Mouse (Mus musculus) E14TG2a.4 (cell line): Measurements from ENCODE around the gene Prrg2.

Experiments used
- CTCF ChIP-seq: conservative IDR thresholded peaks from 2 replicates; pipeline ENCODE4 v1.5.1; 2014; ENCODE audit warnings: low read length
- NANOG ChIP-seq: IDR thresholded peaks from 2 replicates; pipeline ENCODE4 v1.6.1; 2014; ENCODE audit warnings: borderline replicate concordance, low read length, mixed read lengths

DNA sequence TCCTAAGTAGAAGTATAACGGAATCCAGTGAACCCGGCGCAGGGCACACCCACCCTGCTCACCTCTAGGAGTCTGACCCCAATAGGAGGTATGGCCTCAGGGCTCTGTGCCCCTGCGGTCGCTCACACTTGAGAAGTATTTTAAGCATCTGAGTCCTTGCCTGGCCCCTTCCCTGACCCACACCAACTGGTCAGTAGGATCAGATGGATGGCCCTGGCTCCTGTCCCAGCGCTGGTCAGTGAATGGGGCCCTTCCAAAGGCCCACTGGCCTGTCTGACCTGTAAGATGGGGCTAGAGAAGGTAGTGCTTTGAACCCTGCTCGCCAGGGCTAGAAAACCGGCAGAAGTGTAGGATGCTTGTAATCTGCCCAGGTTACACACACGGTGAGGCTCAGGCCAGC, 21.6 kb downstream of the Prrg2 start:
- no peak for TF ChIP-seq CTCF
- no peak for TF ChIP-seq NANOG
